ENCODE assay signal across 10 mouse cellular contexts in the genomic region with DNA sequence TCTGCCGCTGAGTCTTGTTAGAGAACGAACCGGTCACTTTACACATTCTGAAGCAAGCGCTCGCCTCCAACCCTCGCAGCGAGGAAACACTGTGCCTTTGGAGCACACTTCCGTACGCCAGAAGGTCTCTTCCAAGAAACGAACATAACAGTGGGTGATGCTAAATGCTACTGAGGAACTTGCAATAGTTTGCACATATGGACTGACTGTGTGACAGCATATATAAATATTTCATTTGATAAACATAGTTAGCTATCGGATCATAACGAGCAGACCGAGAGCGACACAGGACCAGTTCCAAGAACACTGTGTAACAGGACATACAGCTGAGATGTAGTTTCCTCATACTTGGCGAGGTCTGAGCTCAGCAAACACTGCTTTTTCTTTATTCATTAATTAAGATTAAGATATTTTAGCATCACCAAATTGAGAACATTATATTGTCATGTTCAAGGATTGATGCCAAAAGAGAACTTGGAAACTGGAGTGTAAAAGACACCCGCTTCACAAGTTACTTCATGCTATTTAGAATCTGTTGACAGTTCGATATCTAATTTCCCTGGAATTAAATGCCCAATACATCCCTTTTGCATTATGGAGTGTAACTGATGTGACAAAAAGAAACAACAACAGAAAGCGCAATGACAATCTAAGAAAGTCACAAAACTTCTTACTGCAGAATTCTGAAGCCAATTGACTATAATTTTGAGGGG.
DNase-seq lines count a peak whose midpoint lies in the region.
"Had no signal": no experiment of that assay in that cellular context is flagged by ENCODE, and none has a peak within 500 bp of the region (broad histone marks: within the 10 kb centered on the region; RNA-seq: fewer than 3 reads in every experiment).

No protein-coding gene starts in this region.

- intact Hi-C loops in left cerebral cortex, postnatal 25 days (cut with DNase I): no loop called here

- DNase-seq in gastrocnemius, adult 18-20 months (ENCODE audit: low spot score): peak; percentile 55
- DNase-seq in gastrocnemius, postnatal 25 days: no peak
- peak; percentile 16 for DNase-seq in urinary bladder, postnatal 14 days (ENCODE audit: low spot score)
- no peak for DNase-seq in urinary bladder, adult 18-20 months (ENCODE audit: low spot score in 2 of 2)
- peak; percentile 26 to 48 for DNase-seq in left cerebral cortex, postnatal 25 days (ENCODE audit: low spot score in 2 of 2)
- DNase-seq in embryo, embryonic 10.5 days (ENCODE audit: low spot score): no peak
- no peak for DNase-seq in liver
- no peak for DNase-seq in neural tube, embryonic 10.5 days (ENCODE audit: extremely low spot score, low spot score)
- DNase-seq: heart, postnatal 14 days; kidney, postnatal 4 days had no signal

Comparison
In these comparisons a context has a peak if more than half of its experiments do, and no peak if none do; other contexts are left out.
1. DNase-seq: peak in gastrocnemius, adult 18-20 months (single experiment), urinary bladder, postnatal 14 days (single experiment) and left cerebral cortex, postnatal 25 days (2 of 2); none in gastrocnemius, postnatal 25 days (single experiment), urinary bladder, adult 18-20 months (0 of 2), embryo, embryonic 10.5 days (single experiment), liver (single experiment) and neural tube, embryonic 10.5 days (single experiment).